Mouse (Mus musculus) adrenal gland, postnatal 25 days (tissue): ENCODE measurements at regions not wholly inside any gene's neighbourhood (a gene's known extent, or its start where the extent isn't known, plus 50 kb on each side); places are given as distances from the start of the nearest gene placed in this dataset.
"Not testable (repeated sequence)": the region's sequence is repeated elsewhere in the genome, so short reads cannot be mapped to it uniquely, and the experiment has no call there.

ENCODE experiments used
- DNase-seq: peaks from one replicate; pipeline ENCODE4 v3.0.0; 2021; ENCODE audit warnings: mixed read lengths

DNA sequence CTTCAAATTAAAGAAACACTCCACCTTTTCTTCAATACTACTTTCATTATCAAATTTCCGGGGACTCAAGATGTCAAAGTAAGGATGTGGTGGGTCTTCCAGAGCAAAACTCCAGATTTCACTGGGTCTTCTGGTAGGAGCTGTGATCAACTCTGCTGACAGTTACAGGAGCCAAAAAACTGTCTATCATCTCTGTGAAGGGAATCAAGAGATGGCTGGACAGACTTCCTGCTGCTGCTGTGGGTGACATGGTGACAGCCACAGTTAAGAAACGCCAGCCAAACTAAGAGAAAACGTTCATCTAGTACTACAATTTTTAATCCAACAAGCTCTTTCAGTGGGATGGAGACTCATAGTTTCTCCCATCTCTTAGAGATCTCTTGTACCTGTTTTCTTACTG lies 136.5 kb upstream of the Mad2l1 start:
- DNase-seq, result no peak

DNA sequence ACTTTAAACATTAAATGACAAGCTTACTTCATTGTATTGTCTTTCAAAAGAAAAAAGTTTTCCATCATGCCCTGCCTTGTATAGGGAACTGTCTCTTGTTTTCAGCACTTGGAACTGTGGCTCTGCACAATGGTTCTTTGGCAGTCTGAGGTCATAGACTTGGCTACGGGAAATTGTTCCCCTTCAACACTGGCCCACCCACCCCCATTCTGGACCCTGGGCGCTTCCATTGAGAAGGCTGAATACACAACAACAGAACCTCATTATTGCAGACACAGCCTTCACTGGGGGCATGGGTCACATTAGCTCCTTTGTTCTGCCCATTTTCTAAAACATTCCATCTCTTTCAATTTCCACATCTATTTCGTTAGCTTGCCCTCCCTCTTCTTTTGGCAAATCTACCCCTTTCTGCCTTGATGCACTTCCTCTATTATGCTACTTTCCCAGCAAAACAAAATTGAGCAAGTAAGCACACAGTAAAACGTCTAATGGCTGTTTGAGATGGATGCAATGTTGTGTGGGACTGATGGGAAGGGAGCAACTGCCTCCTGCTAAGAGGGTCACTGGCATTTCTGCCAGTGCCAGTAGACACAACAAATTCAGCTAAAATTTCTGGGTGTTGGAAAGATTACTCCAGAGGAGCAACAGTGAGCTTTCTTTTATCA lies 136.0 kb upstream of the Mad2l1 start:
- DNase-seq, result no peak

GRCm38 (mm10) chr6:66401468-66401867 lies 133.7 kb upstream of the Mad2l1 start:
- no peak for DNase-seq

GRCm38 (mm10) chr6:66401868-66402440 lies 133.2 kb upstream of the Mad2l1 start:
- no peak for DNase-seq

GRCm38 (mm10) chr6:66414822-66415221 lies 120.4 kb upstream of the Mad2l1 start:
- DNase-seq, result no peak

DNA sequence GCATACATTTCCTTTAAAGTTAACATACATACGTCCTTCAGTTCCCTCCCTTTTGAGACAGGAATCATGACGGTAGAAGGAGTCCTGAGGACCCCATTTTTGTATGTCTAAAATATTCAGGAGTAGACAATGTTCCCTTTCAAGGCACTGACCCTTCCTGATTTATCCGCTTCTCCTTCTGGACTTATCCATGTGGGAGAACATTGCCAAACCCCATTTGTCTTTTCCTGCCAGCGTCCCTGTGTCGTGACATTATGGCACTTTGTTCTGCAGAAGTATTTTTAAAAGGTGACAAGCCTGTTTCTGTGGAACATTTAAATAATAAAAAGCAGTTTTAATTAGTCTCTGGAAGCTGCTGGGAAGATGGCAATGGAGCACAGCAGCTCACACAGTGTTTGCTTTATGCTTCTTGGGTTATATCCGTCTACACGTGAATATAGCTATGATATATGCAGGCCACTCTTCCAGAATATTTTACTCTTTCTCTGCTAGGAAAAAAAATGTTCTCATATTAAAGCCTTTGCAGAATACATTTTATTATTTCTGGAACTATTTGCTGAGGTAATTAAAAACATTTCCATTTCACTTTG lies 115.6 kb upstream of the Mad2l1 start:
- DNase-seq, result no peak

DNA sequence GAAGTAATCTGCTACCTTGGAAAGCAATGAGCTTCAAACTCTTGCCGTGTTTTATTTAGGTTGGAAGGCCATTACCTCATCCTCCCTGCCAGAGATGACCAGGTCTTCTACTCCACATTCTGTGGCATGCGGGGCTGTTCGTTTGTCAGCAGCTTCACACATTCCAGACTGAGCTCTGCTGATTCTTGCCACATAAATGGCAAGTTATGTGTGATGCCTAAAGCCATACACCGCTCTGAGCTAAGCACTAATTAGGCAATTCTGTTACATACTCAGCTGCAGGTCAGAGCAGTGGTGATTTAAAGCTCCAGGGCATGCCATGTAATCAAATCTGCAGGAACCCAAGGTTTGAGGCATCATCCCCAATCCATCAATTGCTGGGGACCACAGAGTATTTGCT lies 106.8 kb upstream of the Mad2l1 start:
- DNase-seq, result no peak

DNA sequence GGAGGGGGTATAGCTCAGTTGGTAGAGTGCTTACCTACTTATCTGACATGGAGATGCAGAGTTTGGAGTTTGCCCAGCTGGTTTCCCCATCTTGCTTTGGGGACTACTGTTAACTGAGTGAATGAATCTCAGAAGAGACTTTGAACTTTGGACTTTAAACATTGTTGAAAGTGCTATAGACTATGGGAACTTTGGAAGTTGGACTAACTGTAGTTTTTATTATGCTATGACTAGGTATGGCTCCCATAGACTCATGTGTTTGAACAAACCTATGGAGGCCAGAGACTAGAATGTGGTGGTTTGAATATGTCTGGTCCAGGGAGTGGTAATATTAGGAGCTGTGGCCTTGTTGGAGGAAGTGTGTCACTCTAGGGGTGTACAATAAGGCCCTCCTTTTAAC lies 84.8 kb upstream of the Mad2l1 start:
- not testable (repeated sequence) for DNase-seq

GRCm38 (mm10) chr6:66458172-66458571 lies 77.0 kb upstream of the Mad2l1 start:
- DNase-seq, result no peak

DNA sequence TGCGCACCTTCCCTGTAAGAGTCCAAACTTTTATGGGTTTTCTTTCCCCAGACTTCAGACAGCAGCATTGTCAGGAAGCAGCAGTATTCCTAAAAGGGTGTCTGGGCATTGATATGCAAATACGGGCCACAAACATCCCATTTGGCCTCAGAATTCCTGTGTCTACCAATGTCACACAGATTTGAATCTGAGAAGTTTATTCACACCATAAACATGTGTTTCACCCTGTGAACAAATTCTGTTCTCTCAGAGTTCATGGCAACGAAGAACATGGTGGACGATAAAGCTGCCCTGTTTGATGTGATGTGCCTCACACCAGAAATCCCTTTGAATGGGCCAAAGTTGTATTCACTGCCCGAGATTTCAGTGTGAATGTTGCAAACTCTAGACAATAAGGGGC lies 70.7 kb upstream of the Mad2l1 start:
- no peak for DNase-seq

DNA sequence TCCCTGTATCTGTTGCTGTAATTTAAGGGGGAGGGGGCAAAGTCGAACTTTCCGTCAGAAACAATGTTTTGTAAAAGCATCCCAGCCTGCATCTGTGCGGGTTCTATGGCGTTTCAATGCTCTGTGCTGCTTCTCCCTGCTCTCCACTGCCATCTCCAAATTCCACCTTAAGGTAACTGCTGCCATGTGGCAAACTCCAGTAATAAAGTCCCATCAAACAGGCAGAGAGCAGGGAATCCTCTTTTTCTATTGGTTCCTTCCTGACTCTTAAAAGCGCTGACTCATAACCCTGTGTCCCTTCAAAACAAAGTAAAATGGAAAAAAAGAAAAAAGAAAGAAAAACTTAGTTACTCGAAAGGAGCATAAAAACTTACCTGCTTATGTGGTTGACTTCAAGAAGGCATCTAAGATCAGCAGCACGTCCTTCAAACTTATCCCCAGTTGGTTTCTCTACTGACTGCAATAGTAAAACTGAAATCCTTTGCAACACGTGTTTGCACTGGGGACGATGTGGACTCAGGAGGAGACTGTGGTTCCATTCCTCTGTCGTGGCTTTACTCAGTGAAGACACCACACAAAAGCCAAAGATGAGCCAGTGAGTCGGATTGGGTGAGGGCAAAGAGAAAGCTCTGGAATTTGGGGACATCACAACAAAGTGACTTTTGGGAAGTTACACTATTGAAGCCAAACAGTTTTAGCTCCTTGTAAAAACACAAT lies 69.9 kb upstream of the Mad2l1 start:
- DNase-seq, result no peak

DNA sequence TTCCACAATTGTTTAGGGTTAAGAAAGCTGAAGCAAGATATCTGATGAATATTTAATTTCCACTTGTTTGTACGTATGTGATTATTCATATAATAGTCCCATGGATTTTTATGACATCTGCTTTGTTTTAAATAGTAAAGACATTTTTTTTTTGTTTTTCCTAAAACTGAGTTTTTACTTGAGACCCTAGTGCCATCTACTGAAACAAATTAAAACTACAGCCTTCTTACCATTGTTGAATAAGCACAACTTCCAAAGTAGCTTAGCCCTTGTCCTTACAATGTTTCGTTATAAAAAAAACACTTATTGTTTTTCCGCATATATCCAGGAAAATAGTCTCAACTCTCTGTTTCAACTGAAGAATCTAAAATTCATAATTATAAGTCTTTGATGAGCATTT lies 68.4 kb upstream of the Mad2l1 start:
- no peak for DNase-seq

DNA sequence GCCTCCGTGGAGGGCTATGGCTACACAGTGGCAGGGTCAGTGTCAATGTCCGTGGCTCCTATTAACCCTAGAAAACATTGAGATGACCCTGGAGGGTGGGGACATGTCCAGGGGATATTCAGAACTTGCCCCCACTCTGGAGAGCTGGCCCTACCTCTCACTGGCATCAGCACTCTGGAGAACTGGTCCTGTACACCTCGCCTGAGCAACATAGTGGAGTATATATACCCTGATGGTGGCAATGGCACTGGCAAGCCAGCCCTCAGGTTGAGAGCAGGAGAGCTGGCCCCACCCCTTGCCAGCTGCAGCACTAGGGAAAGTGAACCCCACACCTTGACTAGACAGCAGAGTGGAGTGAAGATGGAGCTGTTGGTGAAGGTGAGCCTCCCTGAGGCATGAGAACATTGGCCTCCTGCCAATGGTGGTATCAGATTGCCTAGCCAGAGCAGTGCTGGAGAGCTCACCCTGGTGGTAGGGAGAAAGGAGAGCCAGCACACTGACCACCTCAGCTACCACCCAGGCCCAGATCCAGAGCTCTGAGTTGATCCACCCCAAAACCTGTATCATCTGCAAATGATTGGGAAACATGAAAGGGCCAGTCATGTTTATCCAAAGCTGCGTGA lies 64.5 kb upstream of the Mad2l1 start:
- DNase-seq, result no peak

DNA sequence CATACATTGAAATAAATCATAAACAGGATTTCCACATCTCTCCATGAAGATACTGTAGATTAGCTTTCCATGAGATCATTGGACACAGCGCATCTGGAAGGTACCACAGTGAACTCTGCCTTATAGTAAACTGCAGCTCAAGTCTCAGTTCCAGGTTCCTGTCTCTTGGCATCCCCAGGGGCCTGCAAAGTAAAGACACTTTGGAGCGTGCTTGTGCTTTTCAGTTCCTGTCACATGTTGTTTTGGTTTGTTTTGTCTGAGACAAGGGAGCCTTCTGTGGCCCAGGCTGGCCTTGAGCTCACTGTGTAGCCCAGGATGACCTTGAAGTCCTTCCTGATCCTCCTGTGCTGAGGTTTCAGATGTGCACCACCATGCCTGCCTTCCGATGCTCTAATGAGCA lies 63.4 kb upstream of the Mad2l1 start:
- DNase-seq, result no peak

- no peak for DNase-seq
Observed at GRCm38 (mm10) chr6:66472697-66473096, 62.5 kb upstream of the Mad2l1 start.

DNA sequence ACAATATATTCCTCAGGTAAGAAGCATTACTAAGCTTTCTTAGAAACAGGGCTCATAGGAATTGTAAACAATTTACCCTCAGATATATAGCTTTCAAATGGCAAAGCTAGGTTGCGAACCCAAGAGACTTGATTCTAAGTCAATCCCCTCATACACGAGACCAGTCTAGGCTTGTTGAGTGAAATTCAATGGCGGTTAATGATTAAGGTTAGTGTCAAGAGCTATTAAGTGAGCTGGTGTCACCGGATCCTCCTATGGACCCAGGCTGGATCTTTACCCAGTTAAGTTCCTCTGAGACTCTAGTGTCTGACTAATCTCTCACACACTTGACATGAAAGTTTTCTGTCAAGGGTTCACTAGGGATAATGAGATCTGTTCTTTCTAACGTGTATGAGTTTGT lies 57.6 kb upstream of the Mad2l1 start:
- DNase-seq, result no peak

- no peak for DNase-seq
Observed at GRCm38 (mm10) chr6:66478326-66478964, 56.7 kb upstream of the Mad2l1 start.

GRCm38 (mm10) chr6:66479576-66479975 lies 55.6 kb upstream of the Mad2l1 start:
- DNase-seq, result no peak

GRCm38 (mm10) chr6:66480207-66480606 lies 55.0 kb upstream of the Mad2l1 start:
- no peak for DNase-seq

- DNase-seq, result no peak
Observed at GRCm38 (mm10) chr6:66482797-66483196, 52.4 kb upstream of the Mad2l1 start.
